Mouse (Mus musculus): ENCODE data around the gene Mea1.

DNA sequence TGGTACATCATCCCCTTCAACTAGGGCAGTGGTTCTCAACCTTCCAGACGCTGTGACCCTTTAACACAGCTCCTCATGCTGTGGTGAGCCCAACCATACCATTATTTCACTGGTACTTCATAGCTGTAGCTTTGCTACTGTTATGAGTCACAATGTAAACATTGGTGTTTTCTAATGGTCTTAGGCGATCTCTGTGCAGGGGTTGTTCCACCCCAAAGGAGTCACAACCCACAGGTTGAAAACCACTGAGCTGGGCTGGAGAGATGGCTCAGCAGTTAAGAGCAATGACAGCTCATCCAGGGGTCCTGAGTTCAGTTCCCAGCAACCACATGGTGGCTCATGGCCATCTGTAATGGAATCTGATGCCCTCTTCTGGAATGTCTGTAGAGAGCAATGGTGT is 12.8 kb downstream of the Mea1 start:
- TF ChIP-seq POLR2A (IDR thresholded peaks at IDR 0.05; ENCODE audit: control insufficient read depth, low read depth, low read length) (no peak), CTCF (IDR thresholded peaks at IDR 0.05; ENCODE audit: control insufficient read depth, insufficient read depth, insufficient replicate concordance, low read depth, low read length) (no peak)
